ENCODE assay signal across 7 mouse cellular contexts in the genomic region with DNA sequence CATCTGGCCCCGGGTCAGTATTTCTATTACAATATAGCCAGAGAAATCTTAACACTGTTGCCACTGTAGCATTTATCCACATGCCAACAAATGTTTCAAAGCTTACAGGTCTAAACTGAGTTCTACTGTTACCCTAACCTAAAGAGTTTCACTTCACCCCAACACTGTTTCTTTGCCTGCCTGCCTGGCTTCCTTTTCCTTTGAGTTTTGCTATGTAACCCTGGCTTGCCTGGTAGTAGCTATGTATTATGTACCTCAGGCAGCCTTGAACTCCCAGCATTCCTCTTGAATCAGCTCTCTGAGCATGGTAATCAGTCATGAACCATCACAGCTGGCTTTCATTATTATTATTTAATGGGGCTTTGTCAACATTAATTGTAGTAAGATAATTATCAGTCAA. TPM values are rescaled to one million over a fixed set of nuclear protein-coding genes. Genes with fewer than 3 reads are reported as not detected.
DNase-seq lines count a peak whose midpoint lies in the region; ATAC-seq and TF ChIP-seq lines count a peak whose summit lies in the region.

No protein-coding gene starts in this region.

- H3K27ac ChIP-seq in liver, adult 2 months (replicated peaks; ENCODE audit: insufficient read depth, low read depth, low read length): peak overlapping the region; percentile 37
- no peak overlapping the region for H3K27ac ChIP-seq in forebrain, embryonic 12.5 days
- no peak overlapping the region; the same call in 1 of the 2 replicates for H3K27ac ChIP-seq in limb, embryonic 14.5 days (replicated peaks; ENCODE audit: low read depth, low read length)

- DNase-seq in liver, adult 2 months (ENCODE audit: extremely low read depth, low read depth, low spot score): no peak
- DNase-seq in liver: no peak
- no peak for DNase-seq in limb, embryonic 14.5 days (ENCODE audit: low spot score)
- peak; percentile 13 for DNase-seq in splenic B cell, adult 2 months (ENCODE audit: low read depth, low spot score)
- no peak for DNase-seq in yolk sac, embryonic 10.5 days (ENCODE audit: low spot score)
- DNase-seq in urinary bladder, postnatal 10 days (ENCODE audit: low spot score): no peak

- H3K4me3 ChIP-seq in liver, adult 2 months (ENCODE audit: insufficient read depth, low read depth, low read length): no peak overlapping the region
- no peak overlapping the region for H3K4me3 ChIP-seq in forebrain, embryonic 12.5 days (replicated peaks)
- H3K4me3 ChIP-seq in limb, embryonic 14.5 days (replicated peaks; ENCODE audit: low read length): peak overlapping the region; percentile 76

- H3K9ac ChIP-seq in liver, adult 2 months (ENCODE audit: low read depth, low read length): no peak overlapping the region
- H3K9ac ChIP-seq in forebrain, embryonic 12.5 days: no peak overlapping the region
- peak overlapping the region; percentile 9; the same call in 1 of the 2 replicates for H3K9ac ChIP-seq in limb, embryonic 14.5 days (ENCODE audit: low read depth, low read length, severe bottlenecking)

- H3K4me1 ChIP-seq in liver, adult 2 months (ENCODE audit: control insufficient read depth, insufficient read depth, low read length): peaks cover 19% of the 10 kb centered on the region
- H3K4me1 ChIP-seq in forebrain, embryonic 12.5 days: peaks cover 27% of the 10 kb centered on the region
- peaks cover 21% of the 10 kb centered on the region for H3K4me1 ChIP-seq in limb, embryonic 14.5 days (ENCODE audit: control insufficient read depth, insufficient read depth, low read length)

- ATAC-seq in forebrain, embryonic 12.5 days (ENCODE audit: low FRiP score): no peak
- no peak for ATAC-seq in limb, embryonic 14.5 days (ENCODE audit: low FRiP score, low read depth)

- no peaks in the 10 kb centered on the region for H3K36me3 ChIP-seq in liver, adult 2 months (ENCODE audit: control insufficient read depth, insufficient read depth, low read length)
- H3K36me3 ChIP-seq in forebrain, embryonic 12.5 days (replicated peaks): 0 out of 2 replicates have a peak, but pooled peaks cover 5% of the 10 kb centered on the region
- H3K36me3 ChIP-seq in limb, embryonic 14.5 days (ENCODE audit: control insufficient read depth, insufficient read depth, low read length): no peaks in the 10 kb centered on the region
- H3K36me3 ChIP-seq in splenic B cell, adult 2 months (ENCODE audit: control insufficient read depth, insufficient read depth, low read length, poor library complexity, severe bottlenecking): no peaks in the 10 kb centered on the region; the same call in 1 of the 2 replicates

- H3K79me2 ChIP-seq in liver, adult 2 months (ENCODE audit: control insufficient read depth, insufficient read depth, low read length): peaks cover 3% of the 10 kb centered on the region; the same call in 1 of the 2 replicates

- TF ChIP-seq POLR2A in liver, adult 2 months (IDR thresholded peaks at IDR 0.05; ENCODE audit: extremely low read depth, insufficient read depth, low read length): no peak
- TF ChIP-seq POLR2A in limb, embryonic 14.5 days (IDR thresholded peaks at IDR 0.05; ENCODE audit: borderline replicate concordance, extremely low read depth, insufficient read depth, insufficient read length): no peak

- TF ChIP-seq CTCF in liver, adult 2 months (IDR thresholded peaks at IDR 0.05; ENCODE audit: low read depth, low read length): no peak

- no peaks in the 10 kb centered on the region for H3K27me3 ChIP-seq in liver, adult 2 months (ENCODE audit: control insufficient read depth, insufficient read depth, low read length)
- no peaks in the 10 kb centered on the region for H3K27me3 ChIP-seq in forebrain, embryonic 12.5 days
- no peaks in the 10 kb centered on the region for H3K27me3 ChIP-seq in limb, embryonic 14.5 days (ENCODE audit: control insufficient read depth, insufficient read depth, low read length)
- H3K27me3 ChIP-seq in splenic B cell, adult 2 months (ENCODE audit: control insufficient read depth, insufficient read depth, low read length, poor library complexity, severe bottlenecking): no peaks in the 10 kb centered on the region

- H3K9me3 ChIP-seq in forebrain, embryonic 12.5 days: no peaks in the 10 kb centered on the region
- no peaks in the 10 kb centered on the region for H3K9me3 ChIP-seq in limb, embryonic 14.5 days (ENCODE audit: control insufficient read depth, low read length)

- peak overlapping the region; percentile 71 for H3K4me2 ChIP-seq in forebrain, embryonic 12.5 days
- peak overlapping the region; percentile 80 for H3K4me2 ChIP-seq in limb, embryonic 14.5 days (replicated peaks; ENCODE audit: low read depth, low read length, severe bottlenecking)

- WGBS in liver, adult 2 months: 17% methylated on average over 1 of the region's 1 CpGs
- WGBS in forebrain, embryonic 12.5 days: 87% methylated on average over 1 of the region's 1 CpGs
- WGBS in limb, embryonic 14.5 days: 79% methylated on average over 1 of the region's 1 CpGs

RNA-seq across cellular contexts. Expression of a gene that starts 1.6 kb away (rescaled TPM):
- total RNA-seq in liver, adult 2 months (2014; rRNA removed): 70.2 and 86.3 TPM in 2 replicates
- 98.6 and 102 TPM in 2 replicates for polyA plus RNA-seq in liver, adult 2 months (2012; rRNA removed)
- polyA plus RNA-seq in forebrain, embryonic 12.5 days (2016; fragmentation: Nextera tagmentation; extraction: Ambion mirVana): 164 and 171 TPM in 2 replicates
- 132 and 134 TPM in 2 replicates for polyA plus RNA-seq in limb, embryonic 14.5 days (2012; rRNA removed)
- 227 and 228 TPM in 2 replicates for polyA plus RNA-seq in limb, embryonic 14.5 days (2014; fragmentation: Nextera tagmentation; extraction: Ambion mirVana)

RNA-seq across cellular contexts. Expression of a gene that starts 41.0 kb away (rescaled TPM):
- 12.4 and 17.1 TPM in 2 replicates for total RNA-seq in liver, adult 2 months (2014; rRNA removed)
- 15.9 and 24.6 TPM in 2 replicates for polyA plus RNA-seq in liver, adult 2 months (2012; rRNA removed)
- polyA plus RNA-seq in forebrain, embryonic 12.5 days (2016; fragmentation: Nextera tagmentation; extraction: Ambion mirVana): 77.3 and 83.5 TPM in 2 replicates
- polyA plus RNA-seq in limb, embryonic 14.5 days (2012; rRNA removed): 13.2 and 19.5 TPM in 2 replicates
- polyA plus RNA-seq in limb, embryonic 14.5 days (2014; fragmentation: Nextera tagmentation; extraction: Ambion mirVana): 64.3 and 68.7 TPM in 2 replicates
